Mouse (Mus musculus) 416B (cell line): Measurements from ENCODE around the gene Tef.

Experiments used
- DNase-seq: peaks from one replicate; pipeline ENCODE4 v3.0.0; 2011; ENCODE audit warnings: low read depth

Gene Tef

DNA sequence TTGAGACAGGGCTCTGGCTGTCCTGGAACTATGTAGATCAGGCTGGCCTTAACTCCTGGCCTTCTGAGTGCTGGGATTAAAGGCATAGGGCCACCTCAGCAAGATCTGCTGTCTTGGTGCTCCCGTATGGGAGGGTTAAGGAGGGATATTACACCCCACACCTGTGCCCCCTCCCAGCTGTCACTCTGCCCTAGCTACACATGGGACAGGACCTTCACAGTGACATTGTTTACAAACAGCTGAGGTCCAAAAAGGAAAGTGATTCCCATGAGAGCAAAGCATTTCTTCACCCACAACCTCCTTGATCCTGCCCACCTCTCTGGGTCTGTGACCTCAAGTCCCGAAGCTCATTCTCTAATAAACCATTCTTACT is 27.0 kb downstream of the Tef start:
- DNase-seq, result no peak

DNA sequence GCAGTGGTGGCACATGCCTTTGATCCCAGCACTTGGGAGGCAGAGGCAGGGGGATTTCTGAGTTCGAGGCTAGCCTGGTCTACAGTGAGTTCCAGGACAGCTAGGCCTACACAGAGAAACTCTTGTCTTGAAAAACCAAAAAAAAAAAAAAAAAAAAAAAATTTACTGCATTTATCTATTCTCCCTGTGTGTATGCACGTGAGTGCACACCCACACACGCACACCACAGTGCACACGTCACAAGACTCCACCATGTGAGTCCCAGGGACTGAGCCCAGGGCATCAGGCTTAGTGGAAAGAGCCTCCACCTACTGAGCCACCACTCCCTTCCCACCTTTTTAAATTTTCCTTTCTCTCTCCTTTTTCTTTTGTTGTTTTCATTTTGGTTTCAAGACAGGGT is 28.3 kb downstream of the Tef start:
- no peak for DNase-seq

DNA sequence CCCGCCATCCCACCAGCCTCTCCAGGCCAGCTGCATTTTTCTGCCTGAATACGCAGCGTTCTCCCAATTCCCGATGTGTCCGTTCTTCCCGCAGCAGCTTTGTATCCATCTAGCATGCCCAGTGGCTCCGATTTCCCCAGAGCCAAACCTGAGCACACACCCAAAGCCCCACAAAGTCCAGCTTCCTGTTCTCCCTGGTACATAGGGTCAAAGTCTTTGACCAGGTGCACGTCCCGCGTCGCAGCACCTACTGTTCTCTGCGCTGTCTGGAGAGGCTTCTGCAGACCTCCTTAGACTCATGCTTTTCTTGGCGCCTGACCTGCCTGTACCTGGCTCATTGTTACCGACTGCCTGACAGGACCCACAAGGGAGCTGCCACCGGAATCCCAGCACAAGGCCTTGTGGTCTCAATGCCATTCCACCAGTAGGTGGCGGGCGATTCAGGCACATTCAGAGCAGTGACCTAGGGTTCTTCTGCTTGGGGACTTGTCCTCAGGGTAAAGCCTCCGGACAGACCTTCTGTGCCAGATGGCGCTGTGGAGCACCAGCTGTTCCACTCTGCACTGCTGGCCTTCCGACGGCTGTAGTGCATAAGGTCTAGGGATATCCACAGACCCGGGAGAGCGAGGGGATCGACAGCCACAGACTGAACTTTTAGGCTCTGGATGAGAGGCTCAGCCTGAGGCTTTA is 29.1 kb downstream of the Tef start:
- DNase-seq, result peak; percentile 97

DNA sequence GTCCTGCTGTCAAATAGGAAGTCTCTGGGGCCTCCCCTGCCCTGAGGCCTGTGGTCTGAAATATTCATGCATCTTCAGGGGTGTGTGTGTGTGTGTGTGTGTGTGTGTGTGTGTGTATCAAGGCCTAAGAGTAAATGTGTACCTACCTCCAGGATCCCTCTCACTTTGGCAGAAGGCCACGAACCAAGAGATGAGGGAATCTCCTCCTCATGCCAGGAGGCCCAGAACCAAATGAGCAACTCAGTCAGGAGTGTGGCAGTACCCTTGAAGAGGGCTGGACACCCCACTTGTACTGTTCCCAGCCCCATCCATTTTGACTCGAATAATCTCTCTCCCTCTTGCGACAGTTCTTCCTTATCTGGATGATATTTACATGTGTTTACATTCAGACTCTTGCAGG is 30.0 kb downstream of the Tef start:
- no peak for DNase-seq

DNA sequence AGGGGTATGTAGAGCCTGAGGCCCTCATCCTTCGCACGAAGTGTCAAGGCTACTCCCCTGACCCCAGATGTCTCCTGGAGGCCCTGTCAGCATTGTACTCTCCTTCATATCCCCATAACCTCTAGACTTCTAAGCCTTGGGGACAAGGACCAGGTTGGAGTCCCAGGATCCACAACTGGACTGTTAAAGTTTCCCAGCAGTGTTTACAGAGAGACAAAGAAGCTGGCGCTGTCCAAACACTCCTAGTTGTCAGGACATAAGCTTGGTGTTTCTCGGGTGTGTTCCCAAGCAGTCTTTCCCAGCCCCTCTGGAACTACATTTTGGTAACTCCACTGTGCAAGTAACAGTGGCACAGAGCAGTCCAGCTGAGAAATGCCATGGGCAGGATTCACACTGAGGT is 31.3 kb downstream of the Tef start:
- no peak for DNase-seq

DNA sequence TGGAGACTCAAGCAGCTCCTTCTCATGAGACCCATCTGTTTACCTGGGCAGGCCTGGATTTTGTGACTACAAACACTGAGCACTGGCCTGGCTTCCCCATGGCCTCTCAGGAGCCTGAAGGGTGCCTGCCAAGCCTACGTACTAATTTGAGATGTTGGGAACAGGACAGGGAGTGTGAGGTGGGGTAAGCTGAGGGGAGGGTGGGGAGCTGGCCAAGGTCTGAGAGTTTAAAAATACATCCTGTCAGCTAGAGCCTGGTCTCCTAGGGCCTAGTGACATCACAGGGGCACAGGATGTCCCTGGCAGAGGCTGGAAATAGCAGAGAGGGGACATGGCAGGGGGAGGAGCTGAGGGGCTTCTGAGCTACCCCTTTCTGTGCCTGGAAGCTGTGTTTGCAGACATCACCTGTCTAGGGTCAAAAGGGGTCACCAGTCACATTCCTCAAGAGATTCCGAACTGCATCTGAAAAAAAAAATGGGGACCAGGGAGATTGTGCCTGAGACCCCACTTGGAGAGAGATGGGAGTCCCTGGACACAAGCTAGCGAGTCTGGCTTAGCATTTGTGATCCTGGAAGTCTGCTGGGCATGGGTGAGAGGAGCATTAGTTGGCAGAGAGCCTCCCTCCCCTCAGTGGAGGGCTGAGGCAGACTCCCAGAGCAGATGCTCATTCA is 32.1 kb downstream of the Tef start:
- DNase-seq, result no peak

DNA sequence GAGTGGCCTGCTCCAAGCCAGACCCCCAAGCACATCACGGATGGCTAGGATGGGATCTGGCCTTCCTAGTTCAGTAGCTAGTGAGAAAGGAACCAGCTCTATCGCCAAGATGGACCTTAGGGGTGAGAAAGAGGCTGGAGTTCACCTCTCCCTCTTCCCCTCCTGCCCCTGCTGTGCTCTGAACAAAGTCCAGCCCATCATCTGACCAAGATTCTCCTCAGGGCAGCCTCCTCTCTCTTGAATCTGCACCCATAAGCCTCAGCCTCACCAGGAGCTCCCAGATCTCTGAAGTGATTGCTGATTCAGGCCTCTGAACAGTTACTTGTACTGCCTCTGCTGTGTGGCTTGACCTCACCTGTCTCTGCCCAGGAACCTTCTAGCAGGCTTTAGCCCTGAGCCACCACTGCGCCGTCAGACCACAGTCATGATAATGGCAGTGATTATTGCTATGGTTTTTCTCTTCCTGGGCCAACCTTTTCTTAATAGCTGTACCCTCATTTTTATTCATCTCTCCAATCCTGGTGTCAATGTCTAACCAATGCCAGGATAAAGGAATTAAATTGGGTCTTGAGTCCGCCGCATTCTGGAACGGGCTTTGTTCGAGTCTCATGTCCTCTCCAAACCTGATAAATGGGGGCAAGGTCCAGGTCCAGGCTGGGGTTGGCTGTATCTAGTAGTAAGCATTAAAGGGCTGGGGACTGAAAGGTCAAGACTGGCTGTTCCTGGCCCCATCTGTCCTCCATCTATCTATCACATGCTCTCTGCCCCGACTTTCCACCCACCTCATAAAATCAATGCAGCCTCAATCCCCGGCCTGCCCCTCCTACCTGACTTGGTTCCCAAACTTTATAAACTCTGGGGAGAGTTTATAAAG is 33.0 kb downstream of the Tef start:
- no peak for DNase-seq

DNA sequence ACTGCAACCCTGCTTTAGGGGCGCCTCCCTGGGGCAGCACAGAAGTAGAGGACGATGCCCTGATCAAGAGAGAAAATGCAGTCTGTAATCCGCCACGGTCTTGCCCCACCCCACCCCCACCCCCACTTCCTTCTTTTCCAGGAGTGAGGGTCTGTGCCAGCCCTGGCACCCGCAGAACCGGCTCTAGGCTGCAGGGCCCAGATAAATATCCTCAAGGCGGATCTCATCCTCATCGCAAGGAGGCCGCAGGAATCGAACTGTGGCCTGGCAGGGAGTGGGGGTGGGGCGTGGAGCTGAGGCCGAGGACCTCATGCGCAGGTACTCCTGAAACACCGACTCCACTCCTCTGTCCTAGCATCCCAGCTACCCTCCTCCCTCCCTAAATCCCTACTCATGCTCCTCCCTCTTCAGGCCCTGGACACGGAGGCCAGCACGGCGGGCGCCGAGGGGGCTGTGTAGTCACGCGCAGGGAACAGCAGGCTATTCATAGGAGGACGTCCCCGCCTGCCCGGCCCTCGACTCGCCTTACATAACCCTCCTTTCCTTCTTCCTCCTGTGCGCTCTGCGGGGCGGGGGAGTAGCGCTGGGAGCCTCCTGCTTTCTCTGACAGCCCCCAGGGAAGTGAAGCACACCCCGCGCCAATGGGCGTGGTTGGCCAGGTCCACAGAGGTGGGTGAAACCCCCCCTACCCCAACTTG is 34.1 kb downstream of the Tef start:
- DNase-seq, result no peak

DNA sequence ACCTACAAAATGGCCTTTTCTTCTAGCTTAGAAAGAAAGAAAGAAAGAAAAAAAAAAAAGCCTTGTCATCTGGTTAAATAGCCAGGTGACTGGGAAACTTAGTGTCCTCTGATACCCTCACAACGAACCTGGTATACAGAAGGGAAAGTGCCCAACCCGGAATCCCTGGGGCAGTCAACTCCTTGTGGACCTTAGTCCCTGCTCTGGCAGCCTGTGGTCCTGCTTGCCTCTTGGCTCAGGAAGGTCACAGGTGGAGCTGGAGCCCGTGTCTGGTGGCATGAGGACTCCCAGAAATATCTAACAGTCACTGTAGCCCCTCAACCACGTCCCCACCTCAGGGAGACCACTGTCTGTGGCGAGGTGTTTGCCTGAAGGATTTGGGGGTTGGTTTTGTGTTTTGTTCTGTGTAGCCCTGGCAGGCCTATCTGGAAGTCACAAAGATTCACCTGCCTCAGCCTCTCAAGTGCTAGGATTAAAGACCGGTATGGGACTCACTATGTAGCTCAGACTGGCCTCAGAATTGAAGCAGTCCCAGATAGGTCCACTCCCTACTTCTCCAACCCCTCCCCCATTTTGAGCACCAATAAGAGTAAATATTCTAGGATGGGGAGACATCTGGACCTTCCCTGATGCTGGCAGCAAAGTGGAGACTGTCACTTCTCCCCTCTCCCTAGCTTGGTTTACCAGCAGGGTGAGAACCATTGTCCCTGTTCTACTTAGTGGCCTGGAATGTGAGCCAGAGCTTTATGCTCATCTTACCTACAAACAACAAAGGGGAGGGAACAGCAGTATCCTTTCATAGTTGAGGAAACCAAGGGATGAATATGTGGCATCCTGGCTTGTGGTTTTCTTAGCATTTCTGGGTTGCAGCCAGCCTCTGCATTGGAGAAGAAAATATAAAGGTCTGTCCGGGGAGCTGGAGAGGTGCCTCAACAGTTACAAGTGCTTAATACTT is 35.0 kb downstream of the Tef start:
- DNase-seq, result no peak

DNA sequence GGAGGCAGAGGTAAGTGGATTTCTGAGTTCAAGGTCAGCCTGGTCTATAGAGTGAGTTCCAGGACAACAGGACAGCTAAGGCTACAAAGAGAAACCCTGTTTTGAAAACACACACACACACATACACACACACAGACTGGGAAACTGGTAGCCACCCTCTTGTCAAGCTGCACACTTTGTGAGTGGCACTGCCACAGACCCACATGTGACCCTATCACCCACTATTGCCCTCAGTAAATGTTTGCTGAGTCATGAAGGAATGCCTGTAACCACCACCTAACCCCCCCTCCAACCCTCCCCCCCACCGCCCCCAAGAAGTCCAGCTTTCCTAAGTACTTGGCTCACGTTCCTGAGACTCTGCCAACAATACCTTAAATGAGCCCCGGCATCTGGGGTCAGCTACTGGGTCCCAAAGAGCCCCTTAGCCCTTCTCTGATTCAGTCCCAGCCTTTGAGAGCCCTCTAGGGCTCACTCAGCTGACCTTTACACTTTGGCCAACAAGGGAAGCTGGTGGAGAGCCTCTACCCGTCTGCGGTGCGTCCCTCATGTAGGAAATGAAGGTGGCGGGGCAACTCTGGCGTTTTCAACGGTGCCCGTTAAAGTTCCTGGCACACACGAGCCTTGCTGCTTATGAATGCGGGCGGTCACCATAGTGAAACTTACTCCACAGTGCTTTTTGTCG is 36.5 kb downstream of the Tef start:
- DNase-seq, result no peak

DNA sequence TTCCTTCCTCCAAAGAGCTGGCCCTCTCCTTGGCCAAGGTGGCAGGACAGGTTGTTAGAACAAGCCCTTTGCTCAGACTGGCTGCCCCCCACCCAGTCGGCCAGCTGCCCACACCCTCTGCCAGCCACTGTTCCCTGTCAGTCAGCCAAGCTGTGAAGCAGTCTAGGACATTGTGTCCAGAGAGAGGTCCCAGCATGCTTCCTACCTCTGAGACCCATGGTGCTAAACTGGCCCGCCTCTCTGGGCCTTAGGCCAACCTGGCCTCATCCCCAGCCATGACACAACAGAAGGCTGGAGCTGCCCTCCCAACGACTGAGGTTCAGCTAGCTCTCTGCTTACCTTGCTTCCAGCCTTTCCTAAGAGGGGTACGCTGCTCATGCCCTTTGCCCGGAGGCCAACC is 37.4 kb downstream of the Tef start:
- DNase-seq, result peak; percentile 23

DNA sequence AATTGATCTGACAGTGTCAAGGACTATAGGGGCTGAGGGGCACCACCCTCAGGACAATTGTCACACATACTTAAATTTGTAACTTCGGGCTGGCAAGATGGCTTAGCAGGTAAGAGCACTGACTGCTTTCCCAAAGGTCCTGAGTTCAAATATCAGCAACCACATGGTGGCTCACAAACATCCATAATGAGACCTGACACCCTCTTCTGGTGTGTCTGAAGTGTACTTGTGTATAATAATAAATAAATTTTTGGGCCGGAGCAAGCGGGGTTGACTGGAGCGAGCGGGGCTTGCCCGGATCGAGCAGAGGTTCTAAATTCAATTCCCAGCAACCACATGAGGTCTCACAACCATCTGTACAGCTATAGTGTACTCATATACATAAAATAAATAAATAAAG is 38.1 kb downstream of the Tef start:
- no peak for DNase-seq

DNA sequence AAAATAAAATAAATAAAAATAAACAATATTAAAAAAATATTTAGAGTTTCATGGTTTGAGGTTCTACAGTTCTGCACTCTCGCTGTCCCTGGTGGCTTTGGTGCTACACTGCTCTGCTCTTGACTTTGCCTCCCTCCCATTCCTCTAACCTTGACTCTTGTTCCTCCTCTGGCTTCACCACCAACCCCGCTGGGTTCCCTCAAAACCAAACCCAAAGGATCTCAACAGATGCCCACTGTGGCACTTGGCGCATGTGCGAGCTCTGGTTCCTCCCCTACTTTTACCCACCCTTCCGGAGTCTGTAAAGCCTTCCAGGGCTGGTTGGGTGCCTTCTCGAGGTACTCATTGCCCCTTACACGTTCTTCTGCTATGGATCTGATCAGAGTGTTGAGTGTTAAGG is 40.1 kb downstream of the Tef start:
- no peak for DNase-seq

DNA sequence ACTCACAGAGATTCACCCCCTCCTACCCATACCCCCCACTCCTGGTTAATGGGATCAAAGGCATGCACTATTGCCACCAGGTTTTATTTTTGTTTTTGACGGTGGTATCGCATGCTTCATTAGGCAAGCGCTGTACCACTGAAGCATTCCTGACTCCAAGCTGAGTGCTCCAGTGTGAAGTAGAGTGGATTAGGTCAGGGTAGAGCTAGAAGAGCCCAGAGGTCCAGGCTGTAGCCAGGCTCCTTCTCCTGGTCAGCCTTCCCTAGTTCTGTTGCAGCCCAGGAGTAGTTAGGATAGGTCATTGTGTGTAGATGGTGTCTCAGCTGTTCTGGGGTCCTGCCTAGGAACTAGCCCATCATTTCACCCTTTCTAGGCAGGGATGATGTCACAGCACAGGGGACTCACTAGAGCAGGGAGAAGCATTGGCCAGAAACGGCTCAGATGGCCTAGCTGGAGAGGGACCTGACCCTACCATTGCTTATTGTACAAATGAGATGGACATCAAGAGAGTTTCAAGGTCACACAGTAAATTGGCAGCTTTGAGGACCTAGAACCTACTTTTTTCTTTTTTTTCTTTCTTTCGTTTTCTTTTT is 42.9 kb downstream of the Tef start:
- no peak for DNase-seq

DNA sequence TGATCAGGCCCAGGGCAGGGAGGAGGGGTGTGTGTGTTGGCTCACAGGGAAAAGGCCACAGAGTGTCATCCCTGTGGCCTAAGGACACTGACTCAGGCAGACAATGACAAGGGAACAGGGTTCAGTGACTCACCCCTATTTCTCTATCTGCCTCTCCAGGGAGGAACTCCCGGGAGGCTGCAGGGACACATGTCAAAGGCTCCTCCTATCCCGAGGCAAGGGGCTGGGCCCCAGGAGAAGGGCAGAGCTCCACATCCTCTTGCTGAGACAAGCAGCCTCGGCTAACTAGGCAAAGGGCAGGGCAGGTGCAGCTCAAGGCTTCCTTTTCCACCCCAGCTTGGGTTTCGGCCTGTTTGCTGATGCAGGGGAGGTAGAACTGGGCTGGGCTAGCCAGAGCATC is 43.5 kb downstream of the Tef start:
- DNase-seq, result peak; percentile 82

DNA sequence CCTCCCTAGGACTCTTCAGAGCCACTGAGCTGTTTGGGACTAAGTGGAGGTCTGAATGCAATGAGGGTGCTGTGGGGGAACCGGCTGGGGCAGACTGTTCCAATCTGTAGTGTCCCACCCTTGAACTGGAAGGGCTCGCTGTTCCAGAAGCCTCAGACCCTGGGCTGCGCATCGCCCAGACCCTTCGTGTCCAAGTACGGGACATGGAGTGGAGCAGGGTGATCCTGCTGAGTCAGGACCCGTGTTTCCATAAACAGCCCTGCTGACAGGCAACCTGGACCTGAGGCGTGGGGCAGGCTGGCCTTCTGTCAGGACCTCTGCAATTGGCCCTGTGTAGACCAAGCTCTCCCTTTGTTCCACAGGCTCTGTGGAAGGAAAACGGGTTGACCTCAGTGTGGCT is 44.5 kb downstream of the Tef start:
- no peak for DNase-seq

DNA sequence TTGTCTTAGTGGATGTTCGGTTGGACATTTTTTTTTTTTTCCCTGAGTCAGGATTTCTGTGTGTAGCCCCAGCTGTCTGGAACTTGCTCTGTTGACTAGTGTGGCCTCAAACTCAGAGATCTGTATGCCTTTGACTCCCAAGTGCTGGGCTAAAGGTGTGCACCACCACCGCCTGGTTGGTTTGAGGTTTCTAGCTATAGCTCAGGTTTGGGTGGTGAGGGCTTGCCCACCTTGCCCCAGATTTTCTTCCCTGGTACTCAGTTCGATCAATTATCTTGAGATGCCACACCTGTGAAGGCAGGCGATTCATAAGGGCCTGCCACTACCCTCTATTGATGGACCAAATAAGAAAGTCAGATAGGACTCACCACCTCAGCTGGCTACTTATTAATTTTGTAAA is 44.9 kb downstream of the Tef start:
- no peak for DNase-seq

DNA sequence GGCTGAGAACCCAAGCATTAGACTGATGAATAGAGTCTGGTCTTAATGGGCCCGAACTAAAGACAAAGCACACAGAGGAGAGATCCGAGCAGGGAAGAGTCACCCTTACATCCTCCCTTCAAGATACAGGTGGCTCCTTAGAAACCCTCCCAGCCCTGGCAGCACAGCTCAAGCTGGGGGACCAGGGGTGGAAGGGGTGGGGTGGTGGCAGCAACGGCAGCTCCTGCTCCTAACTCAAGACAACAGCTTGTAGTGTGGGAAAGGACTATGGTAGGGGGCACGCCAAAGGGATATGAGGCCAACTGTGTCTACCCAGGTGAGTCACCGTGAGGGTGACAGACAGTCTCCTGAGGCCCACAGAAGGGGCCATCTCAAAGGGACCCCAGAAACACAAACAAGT is 45.6 kb downstream of the Tef start:
- no peak for DNase-seq

DNA sequence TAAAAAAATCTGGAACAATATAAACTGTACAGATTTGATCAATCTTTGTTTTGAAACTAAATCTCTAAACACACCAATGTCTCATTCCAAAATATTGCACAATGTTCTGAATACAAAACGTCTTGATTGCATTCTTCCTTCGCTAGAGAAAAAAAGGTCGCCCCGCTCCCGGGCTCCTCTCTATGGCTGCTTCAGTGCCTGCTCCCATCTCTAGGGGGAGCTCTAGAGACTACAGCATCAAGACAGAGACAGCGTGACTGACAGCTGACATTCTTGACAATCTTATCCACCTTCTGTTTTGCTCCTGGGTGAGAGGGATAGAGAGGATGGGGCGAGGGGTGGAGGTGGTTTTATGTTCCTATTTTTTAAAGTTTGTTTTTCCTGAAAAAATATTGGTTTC is 46.1 kb downstream of the Tef start:
- DNase-seq, result peak; percentile 71

DNA sequence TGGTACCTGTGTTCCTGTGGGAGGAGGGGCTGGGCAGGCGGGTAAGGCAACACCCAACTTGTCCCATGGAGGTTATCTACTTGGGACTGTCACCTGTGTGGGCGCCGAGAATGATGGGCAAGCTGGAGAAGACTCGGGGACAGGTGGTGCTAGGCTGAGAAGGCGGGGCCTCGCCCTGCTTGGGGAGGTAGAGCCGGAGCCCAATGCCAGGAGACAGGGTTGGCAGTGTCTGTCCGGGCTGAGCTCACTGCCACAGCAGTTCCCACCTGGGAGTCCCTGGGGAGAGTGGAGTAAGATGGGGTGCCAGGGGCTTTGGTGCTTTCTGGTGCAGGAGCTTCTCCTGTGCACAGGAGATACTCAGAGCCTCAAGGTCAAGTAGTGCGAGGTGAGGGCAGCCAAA is 46.9 kb downstream of the Tef start:
- DNase-seq, result no peak
